Mouse (Mus musculus) cerebellum, adult 2 months (tissue): ENCODE data around the gene Gm49387. TPM values are rescaled to one million over a fixed set of nuclear protein-coding genes. Genes with fewer than 3 reads are reported as not detected.

Experiments used
- DNase-seq, 2 experiments: peaks; one replicate each; pipeline ENCODE4 v3.0.0; 2021
- H3K27ac ChIP-seq: fragments of 200-500 bp; 2 replicates; pipeline ENCODE4 v1.5.1; 2012; ENCODE audit warnings: low read length, control low read depth, inconsistent platforms; ENCODE audit not compliant: insufficient read depth
- H3K27me3 ChIP-seq: fragments of 200-500 bp; 2 replicates; pipeline ENCODE4 v1.6.1; 2012; ENCODE audit warnings: inconsistent platforms, mild to moderate bottlenecking, low read length, moderate library complexity; ENCODE audit not compliant: control insufficient read depth, insufficient read depth
- H3K4me1 ChIP-seq: fragments of 200-500 bp; 2 replicates; pipeline ENCODE4 v1.6.1; 2011; ENCODE audit warnings: low read length; ENCODE audit not compliant: control insufficient read depth, insufficient read depth
- H3K4me3 ChIP-seq: fragments of 200-500 bp; replicated peaks from 2 replicates; pipeline ENCODE3; 2011; ENCODE audit warnings: mild to moderate bottlenecking, low read depth, low read length, control low read depth; ENCODE audit not compliant: insufficient read depth
- CTCF ChIP-seq: fragments of 200-500 bp; IDR thresholded peaks from 2 replicates; pipeline ENCODE4 v1.5.1; 2011; ENCODE audit warnings: low read depth, mild to moderate bottlenecking, control low read depth, low read length, moderate library complexity, borderline replicate concordance; ENCODE audit not compliant: insufficient read depth
- POLR2A ChIP-seq: fragments of 200-500 bp; IDR thresholded peaks from 2 replicates; pipeline ENCODE4 v1.6.1; 2011; ENCODE audit warnings: low read length, control low read depth, borderline replicate concordance; ENCODE audit not compliant: insufficient read depth
- WGBS: fragments of 180-500 bp; shearing (Covaris S2); methylation state at CpG from one replicate; pipeline ENCODE4 v1.1.7; 2018; 5-methylcytosine and 5-hydroxymethylcytosine counted together
- polyA plus RNA-seq: library from polyadenylated mRNA; depleted of rRNA; stranded (reverse); fragments of >200 nt; gene quantifications from 2 replicates; pipeline ENCODE4 v1.2.3, GENCODE M21; 2012

Gene Gm49387
- polyA plus RNA-seq, 1 experiment = not detected

DNA sequence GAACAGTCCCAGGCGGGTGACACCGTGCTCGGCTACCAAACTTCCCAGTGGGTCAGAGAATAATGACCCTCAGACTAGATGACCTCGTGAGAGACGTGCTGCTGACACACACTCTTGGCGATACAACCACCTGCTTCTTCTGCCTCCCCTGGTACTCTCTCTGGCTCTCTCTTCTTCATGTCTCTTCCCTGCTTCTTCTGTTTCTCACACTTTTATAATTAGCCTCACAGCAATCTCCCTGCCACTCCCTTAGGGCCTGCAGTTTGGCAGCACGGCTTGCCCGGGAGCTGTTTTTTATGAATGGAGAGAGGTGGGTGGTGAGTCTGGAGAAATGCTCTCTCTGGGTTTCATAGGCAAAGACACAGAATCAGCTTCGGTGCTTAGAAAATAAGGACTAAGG lies 64.8 kb downstream of the Gm49387 start:
- DNase-seq = no peak
- Histone ChIP-seq H3K4me3 (no peak overlapping the region), H3K27me3 (no peaks in the 10 kb centered on the region), H3K4me1 (peaks cover 3% of the 10 kb centered on the region; the same call in 1 of the 2 replicates), H3K27ac (no peak overlapping the region)
- WGBS = 76% methylated on average over 9 of the region's 9 CpGs
- TF ChIP-seq POLR2A (no peak), CTCF (no peak)

DNA sequence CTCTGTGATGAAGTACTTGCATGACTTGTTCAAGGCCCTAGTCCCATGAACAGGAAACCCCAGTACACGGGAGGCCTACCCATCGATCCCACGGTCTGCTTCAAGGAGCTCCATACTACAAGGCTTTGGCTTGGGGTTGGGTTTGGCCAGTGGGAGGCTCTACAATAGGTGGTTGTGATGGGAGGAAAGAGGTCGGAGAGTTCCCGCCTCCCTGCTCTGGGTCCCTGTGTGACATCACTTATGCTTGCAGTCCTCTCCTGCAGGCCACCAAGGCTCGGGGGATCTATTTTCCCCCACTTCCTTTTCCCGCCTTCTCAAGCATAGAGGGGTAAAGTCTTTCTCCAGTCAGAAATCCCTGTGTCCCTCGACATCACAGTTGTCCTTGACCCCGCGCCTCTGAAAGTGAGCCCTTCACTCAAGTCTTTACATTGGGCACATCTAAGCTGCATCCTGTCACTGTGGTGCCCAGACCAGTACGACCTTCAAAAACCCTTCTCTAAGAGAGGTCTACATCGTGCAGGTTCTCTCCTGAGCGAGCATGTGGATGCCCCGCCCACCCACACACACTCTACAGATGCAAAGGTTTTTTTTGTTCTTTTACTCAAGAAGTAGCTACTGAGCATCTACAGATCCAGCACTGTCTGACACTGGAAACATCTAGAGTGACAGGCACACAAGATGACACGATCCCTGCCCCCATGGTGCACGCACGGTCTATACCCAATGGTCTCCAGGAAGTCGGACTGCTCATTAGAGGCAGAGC lies 65.6 kb downstream of the Gm49387 start:
- Histone ChIP-seq H3K4me3 (no peak overlapping the region), H3K4me1 (peaks cover 3% of the 10 kb centered on the region; the same call in 1 of the 2 replicates), H3K27me3 (no peaks in the 10 kb centered on the region), H3K27ac (no peak overlapping the region)
- WGBS = 93% methylated on average over 18 of the region's 18 CpGs
- no peak for DNase-seq
- TF ChIP-seq POLR2A (no peak), CTCF (no peak)

DNA sequence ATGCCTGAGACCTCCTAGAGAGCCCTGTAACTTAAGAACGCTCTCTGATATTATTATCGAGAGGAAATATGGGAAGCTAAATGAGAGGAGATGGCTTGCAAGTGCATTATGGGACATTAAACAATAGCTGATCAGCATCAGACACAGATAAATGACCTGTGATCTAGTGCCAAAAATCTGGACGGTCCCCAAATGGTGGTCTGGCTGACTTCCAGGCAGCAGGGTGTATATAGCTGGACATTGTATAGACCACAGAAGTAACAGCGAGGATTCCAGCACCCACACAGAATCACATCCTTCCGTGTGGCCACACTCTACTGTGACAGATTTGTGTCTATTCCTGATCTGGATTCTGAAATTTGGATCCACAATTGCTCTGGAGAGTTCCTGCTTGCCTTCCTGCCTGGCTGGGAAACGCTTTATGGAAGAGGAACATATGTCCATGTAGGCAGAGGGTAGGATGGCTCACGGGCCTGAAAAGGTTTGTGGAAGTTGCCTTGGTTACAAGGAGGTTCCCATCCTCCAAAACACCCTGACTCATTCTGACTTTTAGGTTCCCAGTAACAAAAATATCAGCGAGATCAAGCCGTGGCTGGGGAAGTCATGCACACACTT lies 68.0 kb downstream of the Gm49387 start:
- DNase-seq = peak; percentile 16 to 27

DNA sequence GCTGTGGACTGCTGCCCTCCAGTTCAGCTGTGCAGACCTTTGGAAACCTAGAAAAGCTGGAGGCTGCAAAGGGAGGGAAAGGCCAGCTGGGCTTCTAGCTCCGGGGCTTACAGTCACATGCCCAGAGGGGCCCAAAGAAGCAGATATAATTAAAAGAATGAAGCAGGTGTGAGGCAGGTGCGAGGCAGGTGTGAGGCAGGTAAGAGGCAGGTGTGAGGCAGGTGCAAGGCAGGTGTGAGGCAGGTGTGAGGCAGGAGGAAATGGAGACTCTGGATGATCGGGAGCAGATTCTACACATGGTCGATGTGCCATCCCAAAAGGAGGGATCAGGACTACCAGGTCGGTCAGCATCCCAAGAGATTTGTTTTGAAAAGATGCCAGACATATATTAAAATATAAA lies 69.3 kb downstream of the Gm49387 start:
- no peak for TF ChIP-seq POLR2A
- no peak for TF ChIP-seq CTCF
- H3K4me1 ChIP-seq = peaks cover 1% of the 10 kb centered on the region; the same call in 1 of the 2 replicates
- 91% methylated on average over 5 of the region's 5 CpGs for WGBS

More for the DNA sequence above, 68.0 kb downstream of the Gm49387 start:
- no peaks in the 10 kb centered on the region for H3K27me3 ChIP-seq
- peaks cover 3% of the 10 kb centered on the region; the same call in 1 of the 2 replicates for H3K4me1 ChIP-seq
- no peak overlapping the region for H3K4me3 ChIP-seq
- 19% methylated on average over 9 of the region's 9 CpGs for WGBS
- no peak for TF ChIP-seq POLR2A
- TF ChIP-seq CTCF = no peak
- H3K27ac ChIP-seq = no peak overlapping the region

DNA sequence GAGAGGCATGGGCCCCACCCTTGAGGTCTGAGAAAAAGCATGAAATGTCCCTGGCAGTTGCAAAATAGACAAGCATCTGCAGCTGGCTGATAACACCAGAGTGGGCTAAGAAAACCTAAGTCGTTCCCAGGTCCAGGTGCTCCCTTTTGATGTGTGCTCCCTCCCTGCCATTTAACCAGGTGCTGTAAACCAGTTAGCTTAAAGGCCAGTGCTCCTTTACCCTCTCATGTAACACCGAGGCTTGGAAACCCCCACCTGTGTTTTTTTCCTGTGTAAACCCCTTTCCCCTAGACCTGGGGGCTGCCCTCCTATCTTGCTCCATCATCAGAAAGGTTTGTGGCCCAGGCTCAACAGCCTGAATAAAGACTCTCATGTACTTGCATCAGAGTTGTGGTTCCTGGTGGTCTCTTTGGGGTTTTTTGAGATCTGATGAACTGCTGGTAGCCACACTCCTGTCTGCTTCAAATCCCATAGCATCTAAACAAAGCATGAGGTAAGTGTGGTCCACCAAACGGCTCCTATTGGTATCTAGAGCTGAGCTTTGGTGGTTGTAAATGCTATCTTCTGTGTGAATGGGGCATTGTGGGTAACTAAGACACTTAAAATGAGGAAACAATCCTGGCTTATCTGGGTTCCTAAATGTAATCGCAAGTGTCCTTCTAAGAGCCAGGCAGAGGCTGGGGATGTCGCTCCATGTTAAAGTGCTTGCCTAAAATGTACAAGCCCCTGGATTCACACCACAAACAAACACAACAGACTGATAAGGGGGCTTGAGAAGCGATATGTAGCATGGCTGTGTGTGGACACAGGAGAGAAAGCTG lies 70.3 kb downstream of the Gm49387 start:
- H3K27ac ChIP-seq = no peak overlapping the region
- DNase-seq = no peak
- 89% methylated on average over 6 of the region's 6 CpGs for WGBS
- no peak overlapping the region for H3K4me3 ChIP-seq
- no peaks in the 10 kb centered on the region for H3K4me1 ChIP-seq
- no peaks in the 10 kb centered on the region for H3K27me3 ChIP-seq
- TF ChIP-seq CTCF (no peak), POLR2A (no peak)

More for the DNA sequence above, 69.3 kb downstream of the Gm49387 start:
- no peaks in the 10 kb centered on the region for H3K27me3 ChIP-seq
- DNase-seq = no peak
- H3K4me3 ChIP-seq = no peak overlapping the region
- H3K27ac ChIP-seq = no peak overlapping the region

DNA sequence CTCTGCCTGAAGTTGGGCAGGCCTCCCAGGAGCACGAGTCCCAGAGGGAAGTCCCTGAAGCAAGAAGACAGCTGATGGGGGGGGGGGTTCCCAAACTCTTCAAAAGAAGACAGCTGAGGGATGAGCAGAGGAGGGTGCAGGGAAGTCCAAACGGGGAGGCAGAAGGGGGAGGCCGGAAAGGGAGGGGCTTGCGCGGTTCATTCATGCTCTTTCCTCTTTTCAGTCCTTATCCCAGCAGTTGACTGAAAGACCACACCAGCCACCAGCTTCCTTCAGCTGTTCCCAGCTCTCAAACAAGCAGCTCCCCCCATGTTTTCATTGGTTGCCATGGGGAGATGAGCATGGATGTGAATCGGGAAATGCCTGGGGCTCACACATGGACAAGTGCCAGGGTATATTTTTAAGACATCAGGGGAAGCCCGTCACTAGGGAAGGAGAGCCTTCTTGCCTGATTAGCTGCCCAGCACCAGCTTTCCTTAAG lies 71.5 kb downstream of the Gm49387 start:
- Histone ChIP-seq H3K4me3 (no peak overlapping the region), H3K27ac (no peak overlapping the region), H3K27me3 (no peaks in the 10 kb centered on the region), H3K4me1 (no peaks in the 10 kb centered on the region)
- WGBS = 27% methylated on average over 7 of the region's 7 CpGs
- TF ChIP-seq POLR2A (no peak), CTCF (no peak)
- no peak for DNase-seq

DNA sequence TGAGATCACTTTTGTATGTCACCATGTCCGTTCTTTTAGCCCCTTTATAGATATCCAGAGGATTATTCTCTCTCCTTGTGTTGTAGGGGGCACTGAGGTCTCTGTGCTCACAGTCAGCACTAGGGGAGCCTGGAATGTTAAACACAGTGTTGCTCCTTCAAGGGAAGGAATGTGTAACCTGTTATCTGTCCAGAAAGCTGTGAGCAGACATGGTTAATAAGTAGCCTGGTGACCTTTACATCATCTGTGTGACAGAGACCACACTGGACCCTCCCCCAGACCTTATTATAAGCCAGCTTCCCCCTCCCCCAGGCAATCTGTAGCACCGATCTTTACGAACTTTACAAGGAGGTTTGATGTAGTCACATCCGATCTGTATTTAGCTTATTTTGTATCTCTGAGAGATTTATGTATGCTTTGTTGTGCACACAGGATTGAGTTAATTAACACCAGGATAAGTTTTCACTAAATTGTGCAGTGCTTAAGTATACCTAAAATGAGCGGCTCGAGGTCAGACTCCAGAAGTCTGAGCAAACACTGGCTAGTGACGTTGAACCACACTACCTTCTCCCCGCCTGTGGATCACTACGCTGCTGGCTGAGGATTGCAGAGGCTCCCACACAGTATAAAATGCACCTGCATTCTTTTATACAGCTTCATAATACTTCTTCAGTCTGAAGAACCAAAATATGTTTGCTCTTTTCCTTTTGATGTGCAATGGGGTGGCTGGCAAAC lies 75.0 kb downstream of the Gm49387 start:
- DNase-seq = no peak
- no peaks in the 10 kb centered on the region for H3K4me1 ChIP-seq
- no peaks in the 10 kb centered on the region for H3K27me3 ChIP-seq
- WGBS = 94% methylated on average over 9 of the region's 9 CpGs
- no peak overlapping the region for H3K4me3 ChIP-seq
- no peak for TF ChIP-seq POLR2A
- TF ChIP-seq CTCF = no peak
- no peak overlapping the region for H3K27ac ChIP-seq
